14 mouse cellular contexts compared by ENCODE assay signal in the genomic region with DNA sequence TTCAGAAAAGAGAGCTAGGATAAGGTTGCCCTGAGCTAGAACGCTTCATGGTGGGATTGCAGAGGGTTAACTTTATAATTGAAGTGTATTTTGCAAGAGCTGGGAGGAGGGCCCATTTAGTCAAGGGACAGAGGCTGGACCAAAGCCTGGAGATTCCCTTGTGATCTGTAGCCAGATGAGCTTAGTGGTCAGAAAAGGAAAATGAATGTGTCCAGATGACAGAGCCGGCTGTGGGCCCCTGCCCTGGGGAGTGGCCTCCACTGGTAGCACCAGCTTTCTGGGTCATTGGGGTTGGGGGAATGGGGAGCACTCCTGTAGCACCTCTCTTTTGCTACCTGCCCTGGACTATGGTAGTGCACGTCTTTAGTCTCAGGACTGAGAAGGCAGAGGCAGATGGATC. TPM values are rescaled to one million over a fixed set of nuclear protein-coding genes. Genes with fewer than 3 reads are reported as not detected.
A peak's percentile ranks its signal among the peaks of the same experiment; 100 is the strongest.
DNase-seq lines count a peak whose midpoint lies in the region; ATAC-seq lines count a peak whose summit lies in the region.
"Had no signal": no experiment of that assay in that cellular context is flagged by ENCODE, and none has a peak within 500 bp of the region (broad histone marks: within the 10 kb centered on the region; RNA-seq: fewer than 3 reads in every experiment).

No protein-coding gene starts in this region.

- no peak overlapping the region for H3K27ac ChIP-seq in hindbrain, embryonic 16.5 days (ENCODE audit: low read depth, low read length)
- H3K27ac ChIP-seq in forebrain, embryonic 16.5 days (ENCODE audit: low read length) = no peak overlapping the region
- H3K27ac ChIP-seq: hindbrain, embryonic 13.5 days; stomach, embryonic 15.5 days had no signal

- ATAC-seq in hindbrain, embryonic 16.5 days = no peak
- ATAC-seq in forebrain, embryonic 16.5 days = no peak

- H3K4me1 ChIP-seq in hindbrain, embryonic 16.5 days (ENCODE audit: control insufficient read depth, insufficient read depth, low read depth, low read length) = no peaks in the 10 kb centered on the region
- H3K4me1 ChIP-seq in forebrain, embryonic 16.5 days (replicated peaks; ENCODE audit: control insufficient read depth, insufficient read depth, low read length) = no peaks in the 10 kb centered on the region
- H3K4me1 ChIP-seq: hindbrain, embryonic 13.5 days; stomach, embryonic 15.5 days had no signal

- H3K36me3 ChIP-seq in hindbrain, embryonic 16.5 days (ENCODE audit: control insufficient read depth, insufficient read depth, low read length) = no peaks in the 10 kb centered on the region
- no peaks in the 10 kb centered on the region for H3K36me3 ChIP-seq in forebrain, embryonic 16.5 days (ENCODE audit: control insufficient read depth, insufficient read depth)
- H3K36me3 ChIP-seq: hindbrain, embryonic 13.5 days; stomach, embryonic 15.5 days had no signal

- H3K9me3 ChIP-seq in hindbrain, embryonic 16.5 days (ENCODE audit: control insufficient read depth, low read length) = no peaks in the 10 kb centered on the region
- no peaks in the 10 kb centered on the region for H3K9me3 ChIP-seq in forebrain, embryonic 16.5 days (ENCODE audit: control insufficient read depth, low read length)
- H3K9me3 ChIP-seq: hindbrain, embryonic 13.5 days; stomach, embryonic 15.5 days had no signal

- WGBS in hindbrain, embryonic 16.5 days = 67% methylated on average over 3 of the region's 3 CpGs
- WGBS in forebrain, embryonic 16.5 days = 80% methylated on average over 3 of the region's 3 CpGs

- H3K4me2 ChIP-seq in hindbrain, embryonic 16.5 days (ENCODE audit: low read length) = no peak overlapping the region
- no peak overlapping the region for H3K4me2 ChIP-seq in forebrain, embryonic 16.5 days (ENCODE audit: low read length)
- H3K4me2 ChIP-seq: hindbrain, embryonic 13.5 days; stomach, embryonic 15.5 days had no signal

- no peaks in the 10 kb centered on the region for H3K27me3 ChIP-seq in hindbrain, embryonic 16.5 days (replicated peaks; ENCODE audit: control insufficient read depth, insufficient read depth, low read length)
- no peaks in the 10 kb centered on the region for H3K27me3 ChIP-seq in forebrain, embryonic 16.5 days (replicated peaks; ENCODE audit: control insufficient read depth, insufficient read depth, low read length)
- H3K27me3 ChIP-seq: hindbrain, embryonic 13.5 days; stomach, embryonic 15.5 days had no signal

- no peak overlapping the region for H3K4me3 ChIP-seq in hindbrain, embryonic 16.5 days (ENCODE audit: low read length)
- no peak overlapping the region for H3K4me3 ChIP-seq in forebrain, embryonic 16.5 days (replicated peaks; ENCODE audit: low read length)
- H3K4me3 ChIP-seq: erythroblast, embryonic 14.5 days; hindbrain, embryonic 13.5 days; stomach, embryonic 15.5 days had no signal

- intact Hi-C loops in gastrocnemius, postnatal 36 days (cut with DNase I) = no loop called here

- peak; percentile 53 for DNase-seq in kidney, postnatal 10 days
- no peak for DNase-seq in kidney, adult 11 months
- peak; percentile 92 for DNase-seq in adipocyte (ENCODE audit: low spot score)
- peak; percentile 55 to 70 for DNase-seq in gastrocnemius, postnatal 36 days
- DNase-seq in lung, postnatal 36 days = peak; percentile 78
- DNase-seq in embryo, embryonic 10 days (ENCODE audit: low spot score) = no peak

- H3K9ac ChIP-seq in hindbrain, embryonic 16.5 days (ENCODE audit: low read depth, low read length) = no peak overlapping the region
- no peak overlapping the region for H3K9ac ChIP-seq in forebrain, embryonic 16.5 days (replicated peaks; ENCODE audit: low read depth, low read length)
- H3K9ac ChIP-seq: hindbrain, embryonic 13.5 days; stomach, embryonic 15.5 days had no signal

RNA-seq across cellular contexts. Expression of gene Il27, which starts 12.3 kb away (rescaled TPM):
- not detected for total RNA-seq in gastrocnemius, postnatal 36 days (2021)
- not detected in 2 replicates for polyA plus RNA-seq in hindbrain, embryonic 16.5 days (2015; fragmentation: Nextera tagmentation; extraction: Ambion mirVana)
- not detected in 2 replicates for polyA plus RNA-seq in forebrain, embryonic 16.5 days (2015; fragmentation: Nextera tagmentation; extraction: Ambion mirVana)
- total RNA-seq: ES-E14; left cerebral cortex, postnatal 10 days; megakaryocyte-erythroid progenitor cell, adult 5-6 weeks had no signal
- polyA plus RNA-seq: erythroblast, embryonic 14.5 days; hindbrain, embryonic 13.5 days had no signal

RNA-seq across cellular contexts. Expression of gene Cln3, which starts 21.4 kb away (rescaled TPM):
- 10 to 100 TPM; 10.7 to 11.0 TPM for total RNA-seq in gastrocnemius, postnatal 36 days (2021)
- polyA plus RNA-seq in hindbrain, embryonic 16.5 days (2015; fragmentation: Nextera tagmentation; extraction: Ambion mirVana) = 37.1 and 38.9 TPM in 2 replicates
- 34.4 and 37.3 TPM in 2 replicates for polyA plus RNA-seq in forebrain, embryonic 16.5 days (2015; fragmentation: Nextera tagmentation; extraction: Ambion mirVana)

RNA-seq across cellular contexts. Expression of gene Apobr, which starts 22.3 kb away (rescaled TPM):
- under 1 TPM; 0.44 to 0.46 TPM for total RNA-seq in gastrocnemius, postnatal 36 days (2021)
- 0.36 and 0.88 TPM in 2 replicates for polyA plus RNA-seq in hindbrain, embryonic 16.5 days (2015; fragmentation: Nextera tagmentation; extraction: Ambion mirVana)
- polyA plus RNA-seq in forebrain, embryonic 16.5 days (2015; fragmentation: Nextera tagmentation; extraction: Ambion mirVana) = 0.29 and 0.77 TPM in 2 replicates

RNA-seq across cellular contexts. Expression of gene Nupr1, which starts 23.6 kb away (rescaled TPM):
- total RNA-seq in gastrocnemius, postnatal 36 days (2021) = 10 to 100 TPM in 1 of 2 experiments, 1 to 10 TPM in 1; 8.5 to 11.9 TPM
- polyA plus RNA-seq in hindbrain, embryonic 16.5 days (2015; fragmentation: Nextera tagmentation; extraction: Ambion mirVana) = 14.8 and 15.6 TPM in 2 replicates
- 5.2 and 5.7 TPM in 2 replicates for polyA plus RNA-seq in forebrain, embryonic 16.5 days (2015; fragmentation: Nextera tagmentation; extraction: Ambion mirVana)

RNA-seq across cellular contexts. Expression of gene Eif3c, which starts 40.9 kb away (rescaled TPM):
- 100 to 1,000 TPM; 129 to 154 TPM for total RNA-seq in gastrocnemius, postnatal 36 days (2021)
- polyA plus RNA-seq in hindbrain, embryonic 16.5 days (2015; fragmentation: Nextera tagmentation; extraction: Ambion mirVana) = 172 and 174 TPM in 2 replicates
- polyA plus RNA-seq in forebrain, embryonic 16.5 days (2015; fragmentation: Nextera tagmentation; extraction: Ambion mirVana) = 181 and 190 TPM in 2 replicates

Comparison
In these comparisons a context has a peak if more than half of its experiments do, and no peak if none do; other contexts are left out.
1. DNase-seq: peak in kidney, postnatal 10 days (single experiment), adipocyte (single experiment), gastrocnemius, postnatal 36 days (2 of 2) and lung, postnatal 36 days (single experiment); none in kidney, adult 11 months (single experiment) and embryo, embryonic 10 days (single experiment).